Mouse (Mus musculus) gastrocnemius, postnatal 4 days (tissue): ENCODE measurements around the gene Otop2. TPM values are rescaled to one million over a fixed set of nuclear protein-coding genes. Genes with fewer than 3 reads are reported as not detected.

ENCODE experiments used
- DNase-seq, 2 experiments: peaks; one replicate each; pipeline ENCODE4 v3.0.0; 2021 to 2022; ENCODE audit warnings: low spot score in 2 of 2, mixed read lengths in 2 of 2
- total RNA-seq, 2 experiments: library from RNA; stranded (reverse); gene quantifications; 2 replicates each; pipeline ENCODE4 v1.2.3; 2021

Gene Otop2
- total RNA-seq, 2 experiments from 2014 or later = not detected

DNA sequence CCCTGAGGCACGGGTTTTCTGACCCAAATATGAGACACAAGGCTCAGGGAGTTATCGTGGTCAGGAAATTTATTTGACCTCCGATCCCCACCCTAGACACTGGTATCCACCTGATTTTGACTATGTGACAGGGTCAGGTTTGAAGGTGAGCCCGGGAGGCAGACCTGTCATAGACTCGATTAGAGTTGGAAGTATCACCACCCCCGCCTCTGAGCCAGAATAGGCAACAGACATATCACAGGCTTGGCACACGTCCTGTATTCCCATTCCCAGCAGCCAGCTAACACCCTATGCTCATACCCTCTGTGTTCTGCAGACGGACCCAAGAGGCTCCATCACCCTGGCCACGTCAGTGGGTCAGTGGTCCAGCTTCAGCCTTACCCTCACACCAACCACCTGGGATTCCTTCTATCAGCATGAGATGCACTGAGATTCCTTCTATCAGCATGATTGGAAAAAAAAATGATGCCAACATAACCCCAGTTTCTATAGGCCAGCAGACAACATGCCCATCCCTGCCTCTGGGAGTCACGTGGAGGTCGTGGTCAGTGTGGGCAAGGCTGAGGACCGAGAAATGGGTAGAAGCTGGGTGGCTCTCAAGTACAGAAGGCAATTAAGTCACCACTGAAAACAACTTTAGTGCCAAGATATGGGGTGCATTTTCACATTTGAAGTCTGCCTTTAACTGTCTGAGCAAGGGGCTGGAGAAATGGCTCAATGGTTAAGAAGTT is 67.9 kb downstream of the Otop2 start:
- DNase-seq = no peak

DNA sequence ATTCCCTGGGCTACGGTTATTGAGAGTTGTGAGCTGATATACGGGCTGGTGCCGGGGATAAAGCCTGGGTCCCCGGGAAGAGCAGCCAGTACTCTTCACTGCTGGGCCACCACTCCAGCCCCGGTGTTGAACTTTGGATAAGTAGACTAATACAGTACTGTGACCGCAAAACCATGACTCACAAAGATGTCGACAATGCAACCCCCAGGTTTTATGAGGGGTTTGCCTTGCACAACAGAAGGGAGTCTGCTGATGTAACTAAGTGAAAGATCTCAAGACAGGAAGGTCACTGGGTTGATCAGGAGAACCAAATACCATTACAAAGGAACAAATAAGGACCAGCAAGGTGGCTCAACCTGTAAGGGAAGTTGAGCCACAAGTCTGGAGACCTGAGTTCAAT is 69.8 kb downstream of the Otop2 start:
- DNase-seq = no peak

DNA sequence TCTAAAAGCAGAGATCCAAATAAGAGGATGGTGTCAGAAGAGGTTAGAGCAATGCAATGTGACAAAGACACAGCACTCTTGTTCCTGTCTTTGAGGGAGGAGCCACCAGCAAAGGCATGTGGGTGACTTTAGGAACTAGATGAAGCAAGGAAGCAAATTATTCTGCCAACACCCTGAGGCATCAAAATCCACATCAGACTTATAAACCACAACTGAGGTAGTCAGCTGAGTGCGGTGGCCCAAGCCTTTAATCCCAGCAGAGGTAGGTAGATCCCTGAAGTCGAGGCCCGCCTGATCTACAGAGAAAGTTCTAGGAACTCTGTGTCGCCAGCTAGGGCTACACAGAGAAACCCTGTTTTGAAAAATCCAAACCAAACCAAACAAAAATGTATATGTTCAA is 70.3 kb downstream of the Otop2 start:
- no peak for DNase-seq

DNA sequence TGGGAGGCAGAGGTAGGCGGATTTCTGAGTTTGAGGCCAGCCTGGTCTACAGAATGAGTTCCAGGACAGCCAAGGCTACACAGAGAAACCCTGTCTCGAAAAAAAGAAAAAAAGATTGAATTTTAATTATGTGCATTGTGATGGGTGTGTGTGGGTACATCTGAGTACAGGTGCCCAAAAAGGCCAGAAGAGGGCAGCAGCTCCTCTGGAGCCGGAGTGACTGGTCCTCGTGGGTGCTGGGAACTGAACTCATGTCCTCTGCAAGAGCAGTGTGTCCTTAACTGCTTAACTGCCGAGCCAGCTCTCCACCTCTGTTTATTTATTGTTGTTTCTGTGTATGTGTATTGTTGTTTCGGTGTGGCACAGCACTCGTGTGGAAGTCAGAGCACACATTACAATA is 70.9 kb downstream of the Otop2 start:
- no peak for DNase-seq

DNA sequence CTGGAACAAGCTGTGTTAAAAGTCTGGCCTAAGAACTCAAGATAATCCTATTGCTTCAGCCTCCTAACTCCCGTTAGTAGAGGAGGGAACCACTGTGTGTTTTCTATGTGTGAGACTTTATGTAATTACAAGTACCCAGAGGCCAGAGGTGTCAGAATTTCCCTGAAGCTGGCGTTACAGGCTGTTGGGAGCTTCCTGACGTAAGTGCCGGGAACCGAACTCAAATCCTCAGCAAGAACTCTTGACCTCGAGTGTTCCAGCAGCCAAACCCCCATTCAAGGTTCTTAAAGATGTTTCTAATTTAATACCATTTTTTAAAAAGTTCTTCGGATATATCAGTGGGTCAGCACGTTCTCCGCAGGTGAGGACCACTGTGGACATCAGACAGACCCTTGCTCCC is 74.3 kb downstream of the Otop2 start:
- no peak for DNase-seq

Other genes with a start within 250 kb of the Otop2 start
- gene Cd300e, start 245.0 kb upstream of the Otop2 start, total RNA-seq = under 1 TPM in 1 of 2 experiments, not detected in 1; 0.29 TPM
- gene Rab37, start 215.7 kb upstream of the Otop2 start, total RNA-seq = 1 to 10 TPM; 1.0 to 1.3 TPM
- under 1 TPM; 0.49 TPM for gene Cd300lf, start 173.2 kb upstream of the Otop2 start, total RNA-seq
- 10 to 100 TPM; 10.9 to 12.4 TPM for gene Slc9a3r1, start 143.8 kb upstream of the Otop2 start, total RNA-seq
- gene Tmem104, start 119.7 kb upstream of the Otop2 start, total RNA-seq = 1 to 10 TPM; 8.5 to 9.8 TPM
- 10 to 100 TPM; 16.4 to 17.9 TPM for gene Nat9, start 119.3 kb upstream of the Otop2 start, total RNA-seq
- gene Grin2c, start 39.9 kb upstream of the Otop2 start, total RNA-seq = not detected
- 1 to 10 TPM; 6.7 to 7.7 TPM for gene Fdxr, start 30.1 kb upstream of the Otop2 start, total RNA-seq
- under 1 TPM; 0.34 to 0.37 TPM for gene Fads6, start 9.5 kb upstream of the Otop2 start, total RNA-seq
- gene Ush1g, start 14.9 kb downstream of the Otop2 start, total RNA-seq = not detected
- gene Otop3, start 27.6 kb downstream of the Otop2 start, total RNA-seq = not detected
- gene Hid1, start 60.6 kb downstream of the Otop2 start, total RNA-seq = 1 to 10 TPM; 7.2 to 9.0 TPM
- gene Cdr2l, start 74.8 kb downstream of the Otop2 start, total RNA-seq = 10 to 100 TPM; 19.4 to 22.2 TPM
- gene Mrpl58, start 96.6 kb downstream of the Otop2 start, total RNA-seq = 10 to 100 TPM; 89.6 to 94.0 TPM
- 100 to 1,000 TPM; 763 to 790 TPM for gene Atp5h, start 112.8 kb downstream of the Otop2 start, total RNA-seq
- 10 to 100 TPM; 21.4 to 21.6 TPM for gene Kctd2, start 113.0 kb downstream of the Otop2 start, total RNA-seq
- not detected for gene Trim80, start 133.4 kb downstream of the Otop2 start, total RNA-seq
- not detected for gene Slc16a5, start 155.3 kb downstream of the Otop2 start, total RNA-seq
- 1 to 10 TPM; 2.1 to 3.4 TPM for gene Armc7, start 168.5 kb downstream of the Otop2 start, total RNA-seq
- gene Nt5c, start 184.7 kb downstream of the Otop2 start, total RNA-seq = 10 to 100 TPM; 20.1 to 23.0 TPM
- gene Jpt1, start 207.2 kb downstream of the Otop2 start, total RNA-seq = 100 to 1,000 TPM; 251 to 285 TPM
- gene Sumo2, start 229.1 kb downstream of the Otop2 start, total RNA-seq = 100 to 1,000 TPM; 230 to 244 TPM